Mouse (Mus musculus) MEL (cell line): ENCODE results near the gene Slc38a7.
"Not testable (repeated sequence)": the region's sequence is repeated elsewhere in the genome, so short reads cannot be mapped to it uniquely, and the experiment has no call there.

Experiments
- CHD1 ChIP-seq: IDR thresholded peaks from 2 replicates; pipeline ENCODE4 v1.6.1; 2012; ENCODE audit warnings: low read depth, mild to moderate bottlenecking, inconsistent platforms, low read length, improper control_type of control experiment
- CHD2 ChIP-seq: IDR thresholded peaks from 2 replicates; pipeline ENCODE4 v1.6.1; 2011; ENCODE audit warnings: low read length, improper control_type of control experiment
- CTCF ChIP-seq, 3 experiments: IDR thresholded peaks in 2 of 3; conservative IDR thresholded peaks in 1 of 3; 2 replicates each; pipeline ENCODE4 v1.5.1; 2011 to 2012; ENCODE audit warnings: low read length in 3 of 3, low read depth in 2 of 3, mild to moderate bottlenecking in 2 of 3, improper control_type of control experiment in 1 of 3, inconsistent platforms in 1 of 3, mixed read lengths in 1 of 3, moderate library complexity in 1 of 3; ENCODE audit not compliant: control insufficient read depth in 1 of 3, insufficient read depth in 1 of 3, poor library complexity in 1 of 3, severe bottlenecking in 1 of 3
- E2F4 ChIP-seq: IDR thresholded peaks from 2 replicates; pipeline ENCODE4 v1.6.1; 2011; ENCODE audit warnings: low read depth, low read length, improper control_type of control experiment, borderline replicate concordance
- EP300 ChIP-seq, 2 experiments: IDR thresholded peaks; 2 replicates each; pipeline ENCODE4 v1.6.1; 2011; ENCODE audit warnings: improper control_type of control experiment in 2 of 2, low read length in 2 of 2, low read depth in 1 of 2, mild to moderate bottlenecking in 1 of 2
- GABPA ChIP-seq: IDR thresholded peaks from 2 replicates; pipeline ENCODE4 v1.6.1; 2012; ENCODE audit warnings: low read depth, mild to moderate bottlenecking, inconsistent platforms, low read length, improper control_type of control experiment, moderate library complexity
- MAFK ChIP-seq: IDR thresholded peaks from 2 replicates; pipeline ENCODE4 v1.6.1; 2011; ENCODE audit warnings: low read depth, mild to moderate bottlenecking, low read length, improper control_type of control experiment, borderline replicate concordance
- MAX ChIP-seq: IDR thresholded peaks from 2 replicates; pipeline ENCODE4 v1.6.1; 2011; ENCODE audit warnings: low read length, improper control_type of control experiment
- POLR2A ChIP-seq, 2 experiments: IDR thresholded peaks; 2 replicates each; pipeline ENCODE4 v1.6.1; 2011 to 2012; ENCODE audit warnings: low read length in 2 of 2, mild to moderate bottlenecking in 2 of 2, control low read depth in 1 of 2, improper control_type of control experiment in 1 of 2, low read depth in 1 of 2, moderate library complexity in 1 of 2; ENCODE audit not compliant: control insufficient read depth in 1 of 2, insufficient read depth in 1 of 2, poor library complexity in 1 of 2
- RCOR1 ChIP-seq: IDR thresholded peaks from 2 replicates; pipeline ENCODE4 v1.6.1; 2012; ENCODE audit warnings: low read depth, mild to moderate bottlenecking, inconsistent platforms, low read length, improper control_type of control experiment
- USF1 ChIP-seq: IDR thresholded peaks from 2 replicates; pipeline ENCODE4 v1.6.1; 2014; ENCODE audit warnings: low read depth, mild to moderate bottlenecking, inconsistent platforms, low read length, improper control_type of control experiment, moderate library complexity
- ZKSCAN1 ChIP-seq: IDR thresholded peaks from 2 replicates; pipeline ENCODE4 v1.6.1; 2012; ENCODE audit warnings: low read depth, mild to moderate bottlenecking, inconsistent platforms, low read length, improper control_type of control experiment, moderate library complexity

- not testable (repeated sequence) for TF ChIP-seq CHD2; USF1; E2F4; CTCF (IDR thresholded peaks at IDR 0.05 in 2 of 3, conservative IDR thresholded peaks at IDR 0.05 in 1 of 3; ENCODE audit: control insufficient read depth in 1 of 3, insufficient read depth in 1 of 3, low read depth in 2 of 3, low read length in 3 of 3, poor library complexity in 1 of 3, severe bottlenecking in 1 of 3); ZKSCAN1; GABPA; RCOR1; CHD1; POLR2A (IDR thresholded peaks at IDR 0.05; ENCODE audit: control insufficient read depth in 1 of 2, insufficient read depth in 1 of 2, low read depth in 1 of 2, low read length in 2 of 2, poor library complexity in 1 of 2); EP300 (IDR thresholded peaks at IDR 0.05; ENCODE audit: low read depth in 1 of 2, low read length in 2 of 2); MAFK; MAX
Observed at GRCm38 (mm10) chr8:95864851-95865250, 11.5 kb upstream of the Slc38a7 start.
